Mouse (Mus musculus): ENCODE results near the gene Kcnab1.

- TF ChIP-seq CTCF (IDR thresholded peaks at IDR 0.05; ENCODE audit: insufficient read depth, low read length), result no peak
- TF ChIP-seq POLR2A (IDR thresholded peaks at IDR 0.05; ENCODE audit: borderline replicate concordance, extremely low read depth, low read depth, low read length), result no peak
Observed at GRCm38 (mm10) chr3:65277777-65278176, 168.6 kb downstream of the Kcnab1 start.

Measured in lung, adult 2 months (tissue).